Mouse (Mus musculus) lung, adult 2 months (tissue): Measurements from ENCODE around the gene Uhrf1. TPM values are rescaled to one million over a fixed set of nuclear protein-coding genes. Genes with fewer than 3 reads are reported as not detected.

Experiments used
- DNase-seq: peaks from one replicate; pipeline ENCODE4 v3.0.0; 2022
- H3K4me1 ChIP-seq: fragments of 200-500 bp; 2 replicates; pipeline ENCODE4 v1.6.1; 2011; ENCODE audit warnings: low read length; ENCODE audit not compliant: control insufficient read depth, insufficient read depth
- H3K4me3 ChIP-seq: fragments of 200-500 bp; replicated peaks from 2 replicates; pipeline ENCODE3; 2011; ENCODE audit warnings: low read depth, mild to moderate bottlenecking, control low read depth, low read length; ENCODE audit errors: extremely low read depth
- CTCF ChIP-seq: fragments of 200-500 bp; IDR thresholded peaks from 2 replicates; pipeline ENCODE4 v1.5.1; 2011; ENCODE audit warnings: mild to moderate bottlenecking, low read length, control low read depth; ENCODE audit not compliant: insufficient read depth
- POLR2A ChIP-seq: fragments of 200-500 bp; IDR thresholded peaks from 2 replicates; pipeline ENCODE4 v1.6.1; 2011; ENCODE audit warnings: low read depth, mild to moderate bottlenecking, control low read depth, low read length, borderline replicate concordance; ENCODE audit errors: extremely low read depth
- WGBS: fragments of 180-500 bp; shearing (Covaris S2); methylation state at CpG from one replicate; pipeline ENCODE4 v1.1.7; 2018; 5-methylcytosine and 5-hydroxymethylcytosine counted together
- polyA plus RNA-seq: library from polyadenylated mRNA; depleted of rRNA; stranded (reverse); fragments of >200 nt; gene quantifications from 2 replicates; pipeline ENCODE4 v1.2.3, GENCODE M21; 2012; rRNA removed

Uhrf1 gene
- polyA plus RNA-seq, 1 experiment: 3.2 TPM

DNA sequence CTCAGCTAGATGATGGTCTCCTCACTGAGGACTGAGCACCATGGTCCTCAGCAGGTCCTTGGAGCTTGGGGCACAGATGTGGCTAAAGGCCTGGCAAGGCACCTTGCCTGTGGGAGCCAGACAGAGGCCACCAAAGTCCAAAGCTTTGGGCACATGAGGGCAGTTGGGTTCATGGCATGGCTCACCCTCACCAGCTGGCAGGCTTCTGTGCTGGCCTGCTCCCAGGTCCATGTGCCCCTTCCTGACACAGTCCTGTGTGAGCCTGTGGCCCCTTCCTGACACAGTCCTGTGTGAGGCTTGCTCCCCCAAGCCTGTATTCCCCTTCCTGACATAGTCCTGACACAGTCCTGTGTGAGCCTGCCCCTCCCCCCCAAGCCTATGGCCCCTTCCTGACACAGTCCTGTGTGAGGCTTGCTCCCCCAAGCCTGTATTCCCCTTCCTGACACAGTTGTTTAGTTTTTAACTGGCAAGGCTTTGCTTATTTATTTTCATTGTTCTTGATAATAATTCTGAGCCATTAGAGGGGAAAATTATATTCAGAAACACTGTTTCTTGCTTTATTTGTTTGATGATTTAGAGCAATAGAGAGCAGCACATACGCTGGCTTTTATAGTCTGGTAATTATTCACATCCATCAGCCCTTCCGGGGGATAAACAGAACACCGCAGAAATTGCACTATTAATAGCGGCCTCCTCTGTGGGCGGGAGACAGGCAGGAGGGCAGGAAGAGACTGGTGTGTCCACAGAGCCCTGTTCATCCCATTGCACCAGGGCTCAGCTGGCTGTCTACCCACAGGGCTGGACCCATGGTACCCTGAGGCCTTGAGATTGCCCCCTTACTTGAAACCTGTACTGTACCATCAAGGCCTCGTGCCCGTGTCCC lies 62.9 kb downstream of the Uhrf1 start:
- 44% methylated on average over 7 of the region's 7 CpGs for WGBS
- peaks cover 10% of the 10 kb centered on the region; the same call in 1 of the 2 replicates for H3K4me1 ChIP-seq
- no peak overlapping the region for H3K4me3 ChIP-seq
- DNase-seq: no peak
- TF ChIP-seq POLR2A: no peak

- no peak for TF ChIP-seq POLR2A
- no peak for DNase-seq
- WGBS: 84% methylated on average over 6 of the region's 6 CpGs
These were observed 65.2 kb downstream of the Uhrf1 start for GRCm38 (mm10) chr17:56368291-56368790.

GRCm38 (mm10) chr17:56370090-56370489 lies 67.0 kb downstream of the Uhrf1 start:
- DNase-seq: no peak
- no peak for TF ChIP-seq CTCF
- TF ChIP-seq POLR2A: no peak
- Histone ChIP-seq H3K4me1 (peaks cover 10% of the 10 kb centered on the region; the same call in 1 of the 2 replicates), H3K4me3 (no peak overlapping the region)
- 87% methylated on average over 3 of the region's 3 CpGs for whole genome bisulfite sequencing

More at GRCm38 (mm10) chr17:56368291-56368790, 65.2 kb downstream of the Uhrf1 start:
- Histone ChIP-seq H3K4me3 (no peak overlapping the region), H3K4me1 (peaks cover 10% of the 10 kb centered on the region; the same call in 1 of the 2 replicates)

DNA sequence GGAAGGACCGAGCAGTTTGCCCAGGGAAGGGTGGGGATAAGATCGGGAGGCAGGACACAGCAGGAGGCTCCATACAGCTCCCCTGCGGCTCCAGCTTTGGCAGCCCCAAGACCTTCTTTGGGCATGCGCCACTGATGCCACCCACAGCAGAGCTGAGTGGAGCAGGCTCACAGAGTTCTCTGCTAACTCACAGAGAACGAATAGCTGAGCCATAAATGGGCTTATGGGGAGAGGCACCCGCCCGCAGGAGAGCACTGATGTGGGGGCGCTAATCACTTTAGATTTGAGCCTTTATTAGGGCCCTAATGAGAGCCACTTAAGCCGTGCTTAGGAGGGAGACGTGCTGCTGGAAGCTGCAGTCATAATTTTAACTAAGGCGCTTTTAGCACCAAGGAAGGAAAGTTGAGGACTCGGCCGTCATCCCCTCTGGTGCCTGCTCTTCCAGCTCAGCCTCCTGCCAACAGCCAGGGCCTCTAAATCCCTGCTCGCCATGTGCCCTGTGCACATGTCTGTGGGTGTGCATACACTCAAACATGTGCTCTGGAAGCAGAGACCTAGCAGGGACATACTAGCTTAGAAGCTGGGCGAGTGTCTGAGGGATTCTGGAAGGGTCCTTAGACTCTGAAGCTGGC lies 68.0 kb downstream of the Uhrf1 start:
- TF ChIP-seq CTCF: no peak
- TF ChIP-seq POLR2A: no peak
- 90% methylated on average over 15 of the region's 15 CpGs for WGBS
- H3K4me1 ChIP-seq: peaks cover 4% of the 10 kb centered on the region; the same call in 1 of the 2 replicates
- H3K4me3 ChIP-seq: no peak overlapping the region
- no peak for DNase-seq

- no peak overlapping the region for H3K4me3 ChIP-seq
- DNase-seq: no peak
- 74% methylated on average over 4 of the region's 4 CpGs for WGBS
- no peak for TF ChIP-seq CTCF
- no peak for TF ChIP-seq POLR2A
- no peaks in the 10 kb centered on the region for H3K4me1 ChIP-seq
These were observed 69.0 kb downstream of the Uhrf1 start for GRCm38 (mm10) chr17:56372109-56372508.

Other genes with a start within 250 kb of the Uhrf1 start
- gene Ubxn6, start 228.3 kb upstream of the Uhrf1 start, polyA plus RNA-seq: 59.3 and 69.3 TPM in 2 replicates
- 44.8 and 47.2 TPM in 2 replicates for gene Hdgfl2, start 223.7 kb upstream of the Uhrf1 start, polyA plus RNA-seq
- 25.2 and 38.9 TPM in 2 replicates for gene Plin4, start 193.5 kb upstream of the Uhrf1 start, polyA plus RNA-seq
- gene Plin5, start 185.7 kb upstream of the Uhrf1 start, polyA plus RNA-seq: 5.5 and 8.6 TPM in 2 replicates
- gene Lrg1, start 181.3 kb upstream of the Uhrf1 start, polyA plus RNA-seq: 174 and 240 TPM in 2 replicates
- gene Sema6b, start 163.0 kb upstream of the Uhrf1 start, polyA plus RNA-seq: 12.5 and 21.2 TPM in 2 replicates
- gene Tnfaip8l1, start 140.8 kb upstream of the Uhrf1 start, polyA plus RNA-seq: 3.5 and 3.6 TPM in 2 replicates
- gene Mydgf, start 119.4 kb upstream of the Uhrf1 start, polyA plus RNA-seq: 42.4 and 48.7 TPM in 2 replicates
- 65.8 and 71.9 TPM in 2 replicates for gene Dpp9, start 84.4 kb upstream of the Uhrf1 start, polyA plus RNA-seq
- 28.2 and 29.4 TPM in 2 replicates for gene Fem1a, start 46.5 kb upstream of the Uhrf1 start, polyA plus RNA-seq
- gene Ticam1, start 26.5 kb upstream of the Uhrf1 start, polyA plus RNA-seq: 17.1 and 18.1 TPM in 2 replicates
- gene Plin3, start 10.4 kb upstream of the Uhrf1 start, polyA plus RNA-seq: 39.4 and 39.6 TPM in 2 replicates
- gene Arrdc5, start 3.0 kb upstream of the Uhrf1 start, polyA plus RNA-seq: not detected in 2 replicates
- gene Kdm4b, start 22.7 kb downstream of the Uhrf1 start, polyA plus RNA-seq: 39.9 and 46.1 TPM in 2 replicates
- gene Ptprs, start 173.2 kb downstream of the Uhrf1 start, polyA plus RNA-seq: 128 and 171 TPM in 2 replicates
- 0.17 and 0.22 TPM in 2 replicates for gene Znrf4, start 209.1 kb downstream of the Uhrf1 start, polyA plus RNA-seq